Mouse (Mus musculus) hindbrain, postnatal 0 days (tissue): Measurements from ENCODE around the gene Slc6a16. TPM values are rescaled to one million over a fixed set of nuclear protein-coding genes. Genes with fewer than 3 reads are reported as not detected.
A peak's percentile ranks its signal among the peaks of the same experiment; 100 is the strongest.

Experiments used
- ATAC-seq: fragments of 200-750 bp; cut with Nextera tagmentation; 2 replicates; pipeline ENCODE4 v1.8.0; 2017; ENCODE audit warnings: mild to moderate bottlenecking, moderate TSS enrichment, moderate library complexity
- DNase-seq: peaks from one replicate; pipeline ENCODE4 v3.0.0-alpha.2; 2015; ENCODE audit warnings: low spot score
- H3K27ac ChIP-seq: fragments of 300-500 bp; sonication (generic); 2 replicates; pipeline ENCODE4 v1.5.1; 2014; ENCODE audit warnings: mild to moderate bottlenecking
- H3K27me3 ChIP-seq: fragments of 300-500 bp; sonication (generic); 2 replicates; pipeline ENCODE4 v1.6.1; 2014; ENCODE audit warnings: low read length, mixed read lengths; ENCODE audit not compliant: insufficient read depth
- H3K36me3 ChIP-seq: fragments of 300-500 bp; sonication (generic); 2 replicates; pipeline ENCODE4 v1.6.1; 2014; ENCODE audit warnings: low read length, mixed read lengths; ENCODE audit not compliant: insufficient read depth
- H3K4me1 ChIP-seq: fragments of 300-500 bp; sonication (generic); 2 replicates; pipeline ENCODE4 v1.6.1; 2014; ENCODE audit warnings: antibody characterized with exemption, low read length, mixed read lengths; ENCODE audit not compliant: insufficient read depth
- H3K4me2 ChIP-seq: fragments of 300-500 bp; sonication (generic); 2 replicates; pipeline ENCODE4 v1.6.1; 2014; ENCODE audit warnings: low read depth, mild to moderate bottlenecking, low read length, moderate library complexity, mixed read lengths
- H3K4me3 ChIP-seq: fragments of 300-500 bp; sonication (generic); 2 replicates; pipeline ENCODE4 v1.5.1; 2014; ENCODE audit warnings: low read length
- H3K9ac ChIP-seq: fragments of 300-500 bp; sonication (generic); replicated peaks from 2 replicates; pipeline ENCODE4 v1.6.1; 2014; ENCODE audit warnings: mild to moderate bottlenecking, low read length, moderate library complexity, mixed read lengths
- H3K9me3 ChIP-seq: fragments of 300-500 bp; sonication (generic); 2 replicates; pipeline ENCODE4 v1.6.1; 2016; ENCODE audit warnings: low read length, mixed read lengths
- CTCF ChIP-seq: IDR thresholded peaks from 2 replicates; pipeline ENCODE4 v1.5.1; 2016; ENCODE audit warnings: antibody characterized with exemption, control low read depth, low read depth
- whole genome bisulfite sequencing: fragments of 180-500 bp; shearing (Covaris S2); extraction: QIAGEN DNeasy Blood & Tissue Kit; methylation state at CpG from one replicate; pipeline ENCODE4 v1.1.7; 2014; 5-methylcytosine and 5-hydroxymethylcytosine counted together
- polyA plus RNA-seq: library from polyadenylated mRNA; unstranded; fragments of >200 nt; fragmentation: Nextera tagmentation; extraction: Ambion mirVana; gene quantifications from 2 replicates; pipeline ENCODE4 v1.2.1, GENCODE M21; 2015
- total RNA-seq: library from RNA; depleted of rRNA; stranded (reverse); fragments of >200 nt; gene quantifications from 2 replicates; pipeline ENCODE4 v1.2.3, GENCODE M21; 2014

Gene Slc6a16
- total and polyA plus RNA-seq, 2 experiments from 2014 or later: 1.3 to 2.0 TPM

DNA sequence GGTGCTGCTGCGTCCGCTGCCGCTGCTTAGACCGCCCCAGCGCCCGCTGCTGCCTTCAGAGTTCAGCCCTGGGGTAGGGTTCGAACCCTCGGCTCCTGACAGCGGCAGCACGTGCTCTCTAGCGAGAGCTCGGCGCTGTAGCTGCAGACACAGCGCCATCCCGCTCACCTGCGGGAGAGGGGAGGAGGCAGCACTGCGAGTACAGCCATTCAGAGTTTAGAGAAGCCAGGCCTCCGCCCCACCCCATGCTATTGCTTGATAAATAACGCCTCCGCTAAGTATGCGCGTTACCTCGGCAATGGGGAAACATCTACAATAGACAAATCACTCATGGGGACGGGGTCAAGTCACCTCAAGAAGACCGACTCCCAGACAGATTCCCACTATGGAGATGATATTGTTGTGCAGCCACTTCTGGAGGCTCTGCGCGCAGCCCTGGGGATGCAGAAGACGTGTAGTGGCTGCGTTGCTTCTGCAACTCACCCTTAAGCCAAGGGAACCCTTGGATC lies 6.5 kb upstream of the Slc6a16 start:
- no peaks in the 10 kb centered on the region for H3K27me3 ChIP-seq
- H3K9ac ChIP-seq: peak overlapping the region; percentile 37
- DNase-seq (no peak), ATAC-seq (no peak)
- no peaks in the 10 kb centered on the region; the same call in 1 of the 2 replicates for H3K36me3 ChIP-seq
- WGBS: 11% methylated on average over 25 of the region's 29 CpGs
- H3K4me1 ChIP-seq: peaks cover 7% of the 10 kb centered on the region; the same call in 1 of the 2 replicates
- H3K4me3 ChIP-seq: no peak overlapping the region
- H3K27ac ChIP-seq: no peak overlapping the region
- no peaks in the 10 kb centered on the region for H3K9me3 ChIP-seq
- H3K4me2 ChIP-seq: peak overlapping the region; percentile 40
- TF ChIP-seq CTCF: no peak

DNA sequence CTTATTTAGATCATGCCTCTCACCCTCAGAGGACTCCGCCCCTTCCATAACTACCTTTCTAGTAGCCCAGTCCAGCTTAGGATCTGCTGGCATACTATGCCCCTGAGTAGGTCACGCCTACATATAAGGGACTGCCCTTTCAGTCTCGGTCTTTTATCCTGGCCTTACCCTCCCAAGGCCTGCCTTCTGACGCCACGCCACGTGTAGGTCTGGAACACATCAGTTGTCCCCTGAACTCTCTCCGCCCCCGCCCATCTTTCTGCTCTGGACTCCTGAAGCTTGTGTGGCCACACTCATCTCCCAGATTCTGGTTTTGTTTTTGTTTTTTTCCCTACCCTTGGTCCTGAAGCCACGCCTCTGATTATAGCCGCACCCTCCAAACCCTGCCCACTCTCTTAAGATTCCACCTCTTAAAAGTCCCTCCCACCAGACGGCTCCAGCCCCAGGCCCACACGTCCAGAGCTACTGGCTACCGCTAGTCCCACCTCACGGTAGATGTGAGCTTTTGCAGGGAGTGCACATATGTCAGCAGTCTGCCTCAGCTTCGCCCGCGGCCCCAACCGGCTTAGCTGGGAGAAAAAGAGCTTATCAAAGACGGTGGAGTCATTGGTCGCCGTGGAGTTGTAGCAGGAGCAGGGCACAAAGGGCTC lies 5.8 kb upstream of the Slc6a16 start:
- TF ChIP-seq CTCF: no peak
- Histone ChIP-seq H3K27ac (no peak overlapping the region), H3K4me1 (peaks cover 7% of the 10 kb centered on the region; the same call in 1 of the 2 replicates), H3K27me3 (no peaks in the 10 kb centered on the region), H3K9me3 (no peaks in the 10 kb centered on the region), H3K4me2 (peak overlapping the region; percentile 40), H3K9ac (no peak overlapping the region), H3K4me3 (no peak overlapping the region), H3K36me3 (no peaks in the 10 kb centered on the region)
- DNase-seq (peak; percentile 57), ATAC-seq (peak; percentile 42)
- WGBS: 17% methylated on average over 21 of the region's 21 CpGs

DNA sequence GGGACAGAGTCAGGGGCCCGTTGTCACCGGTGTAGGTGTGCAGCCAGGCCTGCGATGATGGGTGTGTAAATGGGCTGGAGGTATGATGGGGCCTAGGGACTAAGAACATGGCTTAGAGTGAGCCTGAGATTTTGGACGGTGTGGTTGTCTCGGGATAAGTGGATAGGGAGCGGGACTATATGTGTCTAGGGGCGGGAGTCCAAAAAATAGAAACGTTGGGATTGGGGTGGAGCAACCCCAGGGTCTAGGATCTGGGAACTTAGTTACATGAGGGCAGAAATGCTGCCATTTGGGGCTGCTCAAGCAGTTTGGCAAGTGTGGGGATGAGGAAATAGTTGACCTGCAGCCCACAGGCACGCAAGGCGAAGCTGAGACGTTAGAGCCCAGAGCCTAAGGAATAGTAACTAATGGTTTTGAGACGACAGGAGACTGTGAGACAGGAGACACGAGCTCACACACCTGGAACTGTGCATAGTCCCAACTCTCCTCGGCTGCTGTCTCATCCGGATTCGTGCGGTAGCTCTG lies 5.2 kb upstream of the Slc6a16 start:
- no peak for TF ChIP-seq CTCF
- DNase-seq (no peak), ATAC-seq (no peak; the same call in 1 of the 2 replicates)
- no peaks in the 10 kb centered on the region for H3K9me3 ChIP-seq
- H3K9ac ChIP-seq: no peak overlapping the region
- no peak overlapping the region for H3K4me3 ChIP-seq
- no peaks in the 10 kb centered on the region for H3K27me3 ChIP-seq
- H3K36me3 ChIP-seq: no peaks in the 10 kb centered on the region
- H3K27ac ChIP-seq: no peak overlapping the region
- H3K4me2 ChIP-seq: peak overlapping the region; percentile 40; the same call in 1 of the 2 replicates
- 40% methylated on average over 17 of the region's 17 CpGs for WGBS
- H3K4me1 ChIP-seq: peaks cover 7% of the 10 kb centered on the region; the same call in 1 of the 2 replicates

DNA sequence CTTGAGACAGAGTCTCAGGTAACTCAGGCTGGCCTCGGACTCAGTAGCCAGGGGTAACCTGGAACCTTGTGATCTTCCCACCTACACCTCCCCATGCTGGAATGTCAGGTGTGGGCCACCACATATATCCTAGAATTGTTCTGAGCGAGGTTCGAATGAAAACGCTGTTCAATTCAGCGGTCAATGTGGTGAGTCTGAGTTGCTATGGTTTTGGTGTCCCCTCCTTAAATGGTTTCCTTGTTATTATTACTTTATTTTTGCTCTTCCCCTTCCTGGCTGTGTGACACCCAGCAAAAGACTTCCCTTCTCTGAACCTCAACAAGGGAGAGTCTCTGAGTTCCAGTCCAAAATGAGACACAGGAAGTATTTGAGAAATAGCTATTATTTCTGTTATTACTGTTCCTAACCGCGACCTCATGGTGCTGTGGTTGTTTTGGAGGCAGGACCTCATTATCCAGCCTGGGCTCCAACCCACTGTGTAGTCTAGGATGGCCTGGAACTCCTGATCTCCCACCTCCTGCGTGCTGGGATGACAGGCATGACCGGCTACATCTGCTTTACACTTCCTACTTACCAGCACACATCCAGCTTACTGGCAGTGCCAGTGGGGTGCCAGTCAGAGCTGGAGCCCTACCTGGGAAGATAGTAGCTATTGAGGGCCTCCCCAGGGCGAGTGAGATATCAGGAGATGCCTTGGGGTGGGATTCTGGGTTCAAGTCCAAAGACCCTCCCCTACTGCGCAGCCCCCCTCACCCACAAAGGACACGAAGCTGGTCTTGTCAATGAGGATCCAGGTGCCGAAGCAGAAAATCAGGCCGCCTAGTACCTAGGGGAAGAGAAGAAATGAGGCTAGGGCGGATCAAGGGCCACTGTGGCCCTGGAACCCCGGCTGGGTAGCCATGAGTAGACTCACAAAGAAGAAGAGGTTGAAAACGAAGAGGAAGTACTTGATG lies 2.9 kb upstream of the Slc6a16 start:
- Histone ChIP-seq H3K4me2 (no peak overlapping the region), H3K36me3 (no peaks in the 10 kb centered on the region), H3K4me3 (no peak overlapping the region), H3K27me3 (no peaks in the 10 kb centered on the region), H3K9ac (no peak overlapping the region), H3K27ac (no peak overlapping the region), H3K4me1 (peaks cover 7% of the 10 kb centered on the region; the same call in 1 of the 2 replicates), H3K9me3 (no peaks in the 10 kb centered on the region)
- ATAC-seq (no peak), DNase-seq (no peak)
- WGBS: 74% methylated on average over 17 of the region's 17 CpGs
- no peak for TF ChIP-seq CTCF

DNA sequence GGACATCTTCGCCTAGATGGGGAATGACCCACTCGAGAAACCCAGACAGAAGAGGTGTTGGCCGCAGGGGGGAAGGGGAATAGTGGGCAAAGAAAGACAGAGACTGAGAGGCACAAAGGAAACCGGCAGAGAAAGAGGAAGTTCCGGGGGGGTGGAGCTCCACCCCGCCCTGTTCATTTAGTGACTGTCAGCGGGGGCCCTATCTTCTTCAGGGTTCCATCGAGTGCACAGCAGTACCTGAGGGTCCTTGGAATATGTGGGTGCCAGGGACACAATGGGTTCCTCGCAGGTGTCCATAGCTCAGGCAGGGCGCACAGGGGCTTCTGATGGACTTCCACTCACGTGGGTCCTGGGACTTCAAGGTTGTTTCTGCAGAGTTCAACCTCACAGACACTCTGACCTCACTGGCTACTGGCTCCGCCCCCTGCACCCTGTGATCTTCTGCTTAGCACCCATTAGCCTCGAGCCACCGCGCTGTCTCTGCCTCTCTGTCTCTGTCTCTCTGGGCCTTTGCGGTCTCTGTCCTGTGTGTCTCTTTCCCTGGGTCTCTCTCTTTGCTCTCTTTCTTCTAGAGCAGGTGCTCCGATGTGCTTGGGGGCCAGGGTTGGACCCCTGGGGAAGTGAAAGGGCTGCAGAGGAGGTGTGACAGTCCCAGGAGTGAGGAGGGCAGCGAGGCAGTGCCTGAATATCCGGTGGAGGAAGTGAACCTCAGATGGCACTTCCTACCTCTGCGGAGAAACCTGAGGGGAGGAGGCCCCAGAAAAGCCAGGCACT lies 2.0 kb upstream of the Slc6a16 start, which contains the start of gene Cd37:
Cd37 (minus strand) TSS at position 393 of the 774 bp plus-strand sequence.
- ATAC-seq (no peak), DNase-seq (no peak)
- 47% methylated on average over 20 of the region's 20 CpGs for WGBS
- H3K9me3 ChIP-seq: no peaks in the 10 kb centered on the region
- H3K27me3 ChIP-seq: no peaks in the 10 kb centered on the region
- H3K27ac ChIP-seq: no peak within 1 kb of the TSS
- no peak within 1 kb of the TSS for H3K4me2 ChIP-seq
- H3K4me3 ChIP-seq: no peak within 1 kb of the TSS
- H3K36me3 ChIP-seq: no peaks in the 10 kb centered on the region
- no peak for TF ChIP-seq CTCF
- H3K4me1 ChIP-seq: peaks cover 6% of the 10 kb centered on the region; the same call in 1 of the 2 replicates
- no peak within 1 kb of the TSS for H3K9ac ChIP-seq

DNA sequence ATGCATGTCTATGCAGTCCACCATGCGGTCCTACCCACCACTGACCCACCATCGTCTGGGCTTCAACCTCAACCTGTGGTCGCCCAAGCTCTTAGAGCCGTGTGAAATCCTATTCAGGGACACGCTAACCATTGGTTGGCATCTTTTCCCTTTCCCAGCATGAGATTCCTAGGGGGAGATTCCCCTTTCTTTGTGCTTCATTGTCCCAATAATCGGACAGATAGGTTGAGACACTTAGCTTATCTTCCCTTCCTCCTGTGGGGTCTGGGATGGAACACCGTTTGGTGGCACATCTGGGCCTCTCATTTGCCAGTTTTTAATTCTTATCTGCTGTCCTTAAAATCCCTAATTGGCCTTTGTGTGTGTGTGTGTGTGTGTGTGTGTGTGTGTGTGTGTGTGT lies 776 bp upstream of the Slc6a16 start:
- H3K27me3 ChIP-seq: no peaks in the 10 kb centered on the region
- no peak overlapping the region for H3K4me3 ChIP-seq
- no peaks in the 10 kb centered on the region for H3K36me3 ChIP-seq
- no peak overlapping the region for H3K4me2 ChIP-seq
- no peak for TF ChIP-seq CTCF
- no peak overlapping the region for H3K9ac ChIP-seq
- H3K27ac ChIP-seq: no peak overlapping the region
- ATAC-seq: no peak
- no peaks in the 10 kb centered on the region for H3K9me3 ChIP-seq
- no peak for DNase-seq
- WGBS: 60% methylated on average over 7 of the region's 7 CpGs
- H3K4me1 ChIP-seq: no peaks in the 10 kb centered on the region
